Mouse (Mus musculus): ENCODE data around the gene Bzw2. TPM values are rescaled to one million over a fixed set of nuclear protein-coding genes. Genes with fewer than 3 reads are reported as not detected.

The Bzw2 gene
- polyA plus RNA-seq, 1 experiment from 2014 or later: 241 TPM

DNA sequence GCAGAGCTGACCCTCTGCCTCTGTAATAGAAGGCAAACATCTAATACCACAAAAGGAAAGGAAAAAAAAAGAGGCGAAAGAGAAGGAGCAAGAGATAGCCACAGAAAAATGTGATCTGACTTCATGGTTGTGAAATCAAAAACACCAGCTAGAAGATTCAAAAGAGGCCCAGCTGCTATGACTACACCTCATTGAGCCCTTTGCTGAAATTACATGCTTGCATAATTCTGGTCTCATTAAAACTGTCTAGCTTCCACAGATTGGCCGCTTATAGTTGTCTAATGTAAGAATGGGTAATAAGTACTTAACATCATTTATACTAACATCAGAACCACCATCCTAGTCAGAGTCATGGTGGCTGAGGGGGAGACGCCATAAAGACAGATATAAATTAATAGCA lies 25.2 kb downstream of the Bzw2 start:
- no peaks in the 10 kb centered on the region for H3K27me3 ChIP-seq (ENCODE audit: insufficient read depth, poor library complexity, severe bottlenecking)
- H3K4me3 ChIP-seq: no peak overlapping the region
- WGBS: 94% methylated on average over 3 of the region's 3 CpGs
- DNase-seq (ENCODE audit: low spot score): no peak
- no peak overlapping the region for H3K27ac ChIP-seq
- peaks cover 66% of the 10 kb centered on the region for H3K36me3 ChIP-seq
- no peaks in the 10 kb centered on the region for H3K9me3 ChIP-seq
- H3K4me1 ChIP-seq: peaks cover 8% of the 10 kb centered on the region; the same call in 1 of the 2 replicates

DNA sequence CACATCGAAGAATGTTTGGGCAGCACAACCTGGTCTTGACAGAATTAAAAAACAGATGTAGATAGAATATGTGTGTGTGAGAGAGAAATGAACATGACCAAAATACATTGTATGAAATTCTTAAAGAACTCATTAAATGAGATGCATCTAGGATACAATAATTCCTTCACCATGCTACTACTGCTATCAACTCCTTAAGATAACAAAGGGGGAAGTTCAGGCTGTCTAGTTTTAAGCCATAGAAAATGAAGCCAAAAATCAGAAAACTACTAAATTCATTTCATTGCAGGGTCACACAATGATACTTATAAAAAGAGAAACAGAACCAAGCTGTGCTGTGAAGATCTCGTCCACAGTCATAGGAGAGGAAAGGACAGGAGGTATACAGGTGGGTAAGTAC lies 25.6 kb downstream of the Bzw2 start:
- no peak for DNase-seq (ENCODE audit: low spot score)
- WGBS: 90% methylated on average over 2 of the region's 2 CpGs
- H3K9me3 ChIP-seq: no peaks in the 10 kb centered on the region
- no peak overlapping the region for H3K27ac ChIP-seq
- H3K36me3 ChIP-seq: peaks cover 66% of the 10 kb centered on the region
- no peak overlapping the region for H3K4me3 ChIP-seq
- no peaks in the 10 kb centered on the region for H3K27me3 ChIP-seq (ENCODE audit: insufficient read depth, poor library complexity, severe bottlenecking)
- 0 out of 2 replicates have a peak, but pooled peaks cover 7% of the 10 kb centered on the region for H3K4me1 ChIP-seq

DNA sequence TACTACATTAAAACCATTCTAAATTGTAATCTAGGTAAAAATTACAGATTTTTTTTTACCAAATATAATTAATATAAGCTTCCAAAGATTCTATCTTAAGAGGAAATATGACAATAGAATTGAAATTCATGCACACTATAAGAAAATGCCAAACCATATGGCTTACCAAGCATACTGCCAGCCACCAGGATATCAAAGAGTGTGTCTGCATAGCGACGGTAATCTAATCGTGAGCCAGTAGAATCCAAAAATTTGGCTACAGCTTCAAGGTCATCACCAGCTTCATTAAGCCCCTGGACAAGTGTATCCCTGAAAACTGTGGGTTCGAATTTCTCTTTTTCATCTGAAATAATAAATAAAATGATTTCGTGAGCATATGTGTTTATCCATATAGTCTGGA lies 28.1 kb downstream of the Bzw2 start:
- Histone ChIP-seq H3K27ac (no peak overlapping the region), H3K4me3 (no peak overlapping the region), H3K4me1 (0 out of 2 replicates have a peak, but pooled peaks cover 2% of the 10 kb centered on the region), H3K36me3 (peaks cover 70% of the 10 kb centered on the region), H3K27me3 (ENCODE audit: insufficient read depth, poor library complexity, severe bottlenecking) (no peaks in the 10 kb centered on the region), H3K9me3 (no peaks in the 10 kb centered on the region)
- WGBS: 91% methylated on average over 5 of the region's 5 CpGs
- no peak for DNase-seq (ENCODE audit: low spot score)

DNA sequence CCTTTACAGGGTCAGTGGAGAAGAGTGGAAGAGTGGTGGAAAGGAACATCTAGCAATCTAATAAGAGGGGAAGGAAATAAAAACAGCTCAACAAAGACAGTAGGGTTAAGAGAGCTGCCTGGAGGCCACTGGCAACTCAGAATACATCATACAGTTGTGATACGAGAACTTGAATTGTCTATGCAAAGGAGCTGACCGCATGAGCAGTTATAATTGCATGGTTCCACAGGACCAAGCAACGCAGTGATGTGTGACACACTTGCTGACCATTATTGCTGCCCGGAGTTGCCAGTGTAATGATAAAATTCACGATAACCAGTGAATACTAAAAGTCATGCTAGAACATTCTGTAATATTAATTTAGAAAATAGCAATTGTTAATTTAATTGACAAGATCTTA lies 31.8 kb downstream of the Bzw2 start:
- H3K4me1 ChIP-seq: no peaks in the 10 kb centered on the region
- no peak for DNase-seq (ENCODE audit: low spot score)
- H3K27me3 ChIP-seq (ENCODE audit: insufficient read depth, poor library complexity, severe bottlenecking): no peaks in the 10 kb centered on the region
- H3K36me3 ChIP-seq: peaks cover 69% of the 10 kb centered on the region
- H3K4me3 ChIP-seq: no peak overlapping the region
- H3K9me3 ChIP-seq: no peaks in the 10 kb centered on the region
- no peak overlapping the region for H3K27ac ChIP-seq
- WGBS: 94% methylated on average over 5 of the region's 5 CpGs

DNA sequence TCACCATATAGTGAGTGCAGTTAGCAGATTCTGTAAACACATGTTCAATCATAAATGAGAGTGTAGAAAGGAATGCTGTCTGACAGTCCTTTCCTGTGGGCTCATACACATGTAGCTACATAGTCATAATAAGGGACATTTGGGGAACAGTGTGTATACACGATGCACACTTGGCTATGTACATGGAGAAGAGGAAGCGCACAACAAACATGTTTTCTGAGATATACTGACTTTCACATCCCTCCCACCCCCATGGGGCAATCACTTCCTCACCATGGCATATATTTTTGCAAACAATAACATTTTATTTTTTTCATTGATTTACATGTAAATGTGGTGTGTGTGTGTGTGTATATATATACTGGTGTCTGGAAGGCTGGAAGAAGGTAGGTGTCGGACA lies 38.6 kb downstream of the Bzw2 start:
- DNase-seq (ENCODE audit: low spot score): no peak
- H3K4me1 ChIP-seq: no peaks in the 10 kb centered on the region
- H3K9me3 ChIP-seq: no peaks in the 10 kb centered on the region
- H3K36me3 ChIP-seq: peaks cover 86% of the 10 kb centered on the region
- H3K27ac ChIP-seq: no peak overlapping the region
- no peak overlapping the region for H3K4me3 ChIP-seq
- WGBS: 93% methylated on average over 3 of the region's 3 CpGs
- no peaks in the 10 kb centered on the region for H3K27me3 ChIP-seq (ENCODE audit: insufficient read depth, poor library complexity, severe bottlenecking)

DNA sequence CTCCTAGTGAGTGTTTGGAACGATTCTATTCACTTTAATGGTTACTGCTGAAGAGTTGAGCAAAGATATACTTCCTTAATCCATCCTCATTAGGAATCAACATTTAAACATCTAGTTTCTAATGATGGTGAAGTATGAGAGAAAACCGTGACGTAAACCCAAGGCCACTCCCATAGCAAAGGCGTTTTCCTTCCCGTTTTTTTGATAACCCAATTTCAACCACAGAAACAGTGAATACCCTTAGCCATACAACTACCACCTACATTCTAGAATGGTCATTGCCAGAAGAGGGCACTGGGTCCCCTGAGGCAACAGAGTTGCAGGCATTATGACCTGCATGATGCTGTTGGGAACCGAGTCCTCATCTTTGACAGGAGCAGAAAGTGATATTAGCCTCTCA lies 40.7 kb downstream of the Bzw2 start:
- Histone ChIP-seq H3K4me1 (no peaks in the 10 kb centered on the region), H3K4me3 (no peak overlapping the region), H3K27me3 (ENCODE audit: insufficient read depth, poor library complexity, severe bottlenecking) (no peaks in the 10 kb centered on the region), H3K9me3 (no peaks in the 10 kb centered on the region), H3K36me3 (peaks cover 83% of the 10 kb centered on the region), H3K27ac (no peak overlapping the region)
- 92% methylated on average over 6 of the region's 6 CpGs for WGBS
- DNase-seq (ENCODE audit: low spot score): no peak

DNA sequence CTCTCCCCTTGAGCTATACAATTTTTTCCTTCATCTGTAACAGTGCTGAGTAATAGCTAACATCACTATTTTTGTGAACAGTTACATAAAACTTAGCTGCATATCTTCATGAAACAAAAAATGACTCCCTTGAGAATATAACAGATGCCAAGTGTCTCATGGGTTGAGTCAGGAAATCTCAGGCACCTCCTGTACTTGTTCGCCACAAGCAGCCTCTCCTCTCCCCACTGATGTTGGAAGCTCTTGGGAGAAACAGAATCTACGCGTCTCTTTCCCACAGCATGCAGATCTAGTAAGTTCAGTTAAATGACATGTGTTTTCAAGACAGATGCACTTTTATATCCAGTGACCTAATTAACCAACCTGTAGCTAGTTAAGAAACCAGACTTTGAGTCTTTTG lies 45.8 kb downstream of the Bzw2 start:
- WGBS: 86% methylated on average over 3 of the region's 3 CpGs
- no peaks in the 10 kb centered on the region for H3K4me1 ChIP-seq
- H3K4me3 ChIP-seq: no peak overlapping the region
- H3K36me3 ChIP-seq: peaks cover 90% of the 10 kb centered on the region
- H3K27me3 ChIP-seq (ENCODE audit: insufficient read depth, poor library complexity, severe bottlenecking): no peaks in the 10 kb centered on the region
- no peak overlapping the region for H3K27ac ChIP-seq
- no peaks in the 10 kb centered on the region for H3K9me3 ChIP-seq
- no peak for DNase-seq (ENCODE audit: low spot score)

DNA sequence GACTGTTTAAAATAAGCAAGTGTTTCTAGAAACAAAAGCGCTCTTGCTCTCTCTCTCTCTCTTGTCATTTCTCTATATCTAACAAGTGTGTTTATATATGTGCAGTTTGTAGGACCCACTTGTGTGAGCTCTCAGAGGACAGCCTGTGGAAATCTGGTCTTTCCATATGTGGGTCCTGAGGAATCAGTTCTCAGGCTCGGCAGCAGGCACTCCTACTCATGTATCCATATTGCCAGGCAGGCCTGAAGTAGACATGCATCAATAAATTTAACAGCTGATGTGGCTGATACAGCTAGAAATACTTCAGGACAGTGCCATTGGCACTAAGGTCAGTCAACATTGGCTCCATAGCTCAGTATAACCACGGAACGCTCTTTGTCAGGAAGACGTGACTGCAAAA lies 46.8 kb downstream of the Bzw2 start:
- Histone ChIP-seq H3K27ac (no peak overlapping the region), H3K9me3 (no peaks in the 10 kb centered on the region), H3K4me3 (no peak overlapping the region), H3K4me1 (no peaks in the 10 kb centered on the region), H3K27me3 (ENCODE audit: insufficient read depth, poor library complexity, severe bottlenecking) (no peaks in the 10 kb centered on the region), H3K36me3 (peaks cover 88% of the 10 kb centered on the region)
- WGBS: 93% methylated on average over 5 of the region's 5 CpGs
- no peak for DNase-seq (ENCODE audit: low spot score)

DNA sequence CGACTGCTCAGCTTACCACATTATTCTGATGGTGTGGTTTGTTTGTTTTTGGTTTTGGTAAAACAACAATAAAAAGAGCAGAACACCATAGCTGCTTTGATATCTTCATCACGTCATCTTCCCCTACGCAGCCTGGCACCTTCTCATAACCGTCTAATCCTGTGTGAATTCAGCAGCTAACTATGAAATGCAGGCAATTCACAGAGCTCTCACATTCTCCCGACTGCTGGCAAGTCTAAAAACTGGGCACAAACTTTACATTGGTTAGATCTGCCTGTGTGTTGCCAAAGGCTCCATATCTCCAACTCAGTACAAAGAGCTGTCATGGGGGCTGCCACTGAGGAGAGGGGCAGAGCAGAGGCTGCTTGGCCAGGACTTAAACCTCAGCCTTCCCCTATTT lies 47.4 kb downstream of the Bzw2 start:
- 95% methylated on average over 5 of the region's 5 CpGs for WGBS

DNA sequence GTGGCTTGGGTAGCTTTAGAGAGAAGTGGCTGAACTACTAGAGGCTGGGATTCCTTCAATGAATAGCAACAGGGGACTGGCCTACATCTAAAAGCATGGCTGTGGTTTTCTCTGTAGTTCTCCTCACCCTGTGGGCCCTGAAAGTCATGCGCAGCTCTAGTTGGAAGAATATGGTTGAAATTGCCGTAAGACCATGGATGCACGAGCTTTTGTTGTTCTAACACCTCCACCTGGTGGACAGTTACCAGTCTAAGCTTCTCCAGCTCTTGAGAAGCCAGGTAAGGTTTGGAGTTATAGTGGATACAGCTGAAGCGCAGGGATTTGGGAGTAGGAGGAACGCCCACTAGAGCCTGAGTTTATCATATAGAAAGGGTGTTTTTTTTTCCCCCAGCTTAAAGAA lies 49.4 kb downstream of the Bzw2 start:
- 95% methylated on average over 5 of the region's 5 CpGs for WGBS
- H3K36me3 ChIP-seq: peaks cover 78% of the 10 kb centered on the region

More for the DNA sequence above, 47.4 kb downstream of the Bzw2 start:
- H3K27ac ChIP-seq: no peak overlapping the region
- H3K4me1 ChIP-seq: no peaks in the 10 kb centered on the region
- no peak overlapping the region for H3K4me3 ChIP-seq
- no peak for DNase-seq (ENCODE audit: low spot score)
- no peaks in the 10 kb centered on the region for H3K9me3 ChIP-seq
- no peaks in the 10 kb centered on the region for H3K27me3 ChIP-seq (ENCODE audit: insufficient read depth, poor library complexity, severe bottlenecking)
- H3K36me3 ChIP-seq: peaks cover 85% of the 10 kb centered on the region

DNA sequence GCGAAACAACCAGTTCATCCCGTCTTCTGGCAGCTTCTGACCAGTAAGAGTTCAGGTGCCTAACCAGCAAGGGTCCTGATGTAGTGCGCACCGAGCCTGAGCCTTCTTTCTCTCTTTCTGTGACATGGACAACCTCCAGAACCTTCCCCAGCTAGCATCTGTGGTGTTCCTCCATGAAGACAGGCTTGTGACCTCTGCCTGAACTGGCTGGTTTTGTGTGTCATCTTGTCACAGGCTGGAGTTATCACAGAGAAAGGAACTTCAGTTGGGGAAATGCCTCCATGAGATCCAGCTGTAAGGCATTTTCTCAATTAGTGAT lies 54.3 kb downstream of the Bzw2 start:
- Histone ChIP-seq H3K9me3 (no peaks in the 10 kb centered on the region), H3K4me1 (no peaks in the 10 kb centered on the region), H3K27ac (no peak overlapping the region), H3K27me3 (ENCODE audit: insufficient read depth, poor library complexity, severe bottlenecking) (no peaks in the 10 kb centered on the region), H3K36me3 (peaks cover 55% of the 10 kb centered on the region), H3K4me3 (no peak overlapping the region)
- 91% methylated on average over 4 of the region's 4 CpGs for WGBS
- DNase-seq (ENCODE audit: low spot score): no peak

More for the DNA sequence above, 49.4 kb downstream of the Bzw2 start:
- no peak for DNase-seq (ENCODE audit: low spot score)
- Histone ChIP-seq H3K9me3 (no peaks in the 10 kb centered on the region), H3K27ac (no peak overlapping the region), H3K4me1 (no peaks in the 10 kb centered on the region), H3K27me3 (ENCODE audit: insufficient read depth, poor library complexity, severe bottlenecking) (no peaks in the 10 kb centered on the region), H3K4me3 (no peak overlapping the region)

DNA sequence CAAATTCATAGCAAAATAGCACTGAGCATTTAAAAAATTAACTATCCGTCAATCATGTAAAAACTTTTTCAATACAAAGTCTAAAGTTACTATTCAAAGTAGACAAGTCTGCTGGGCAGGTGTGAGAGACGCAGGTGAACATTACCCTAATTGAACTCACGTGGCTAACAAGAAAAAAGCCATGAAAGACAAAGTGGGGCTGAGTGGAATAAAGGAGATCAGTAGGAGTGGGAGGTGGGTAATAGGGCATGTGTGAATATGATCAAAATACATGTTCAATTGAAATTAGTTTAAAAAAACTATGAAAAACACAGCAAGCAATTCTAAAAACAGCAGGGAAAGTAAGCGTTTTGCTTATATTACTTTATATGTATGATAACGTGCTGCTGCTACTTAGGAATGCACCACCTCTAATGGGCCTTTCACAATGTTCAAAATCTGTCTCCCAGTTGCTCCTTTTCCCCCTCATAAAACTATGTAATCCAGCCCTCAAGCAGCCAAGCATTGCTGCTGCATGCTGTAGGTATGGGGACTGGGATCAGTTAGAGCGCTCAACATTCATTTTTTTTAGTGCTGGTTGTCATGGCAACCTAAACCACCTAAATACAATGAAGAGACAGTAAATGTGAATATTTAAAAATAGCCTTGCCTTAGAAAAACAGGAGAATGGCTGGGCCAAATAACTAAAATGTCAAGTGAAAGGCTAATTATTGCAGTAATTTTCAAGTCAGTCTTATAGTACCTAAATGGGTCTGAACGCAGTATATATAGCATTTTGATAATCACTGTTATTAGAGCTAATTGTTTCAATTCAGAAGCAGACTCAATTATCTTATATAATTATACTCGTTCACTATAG lies 54.9 kb downstream of the Bzw2 start:
- DNase-seq (ENCODE audit: low spot score): no peak
- Histone ChIP-seq H3K4me1 (no peaks in the 10 kb centered on the region), H3K36me3 (peaks cover 53% of the 10 kb centered on the region), H3K4me3 (no peak overlapping the region), H3K9me3 (no peaks in the 10 kb centered on the region), H3K27me3 (ENCODE audit: insufficient read depth, poor library complexity, severe bottlenecking) (no peaks in the 10 kb centered on the region), H3K27ac (no peak overlapping the region)
- WGBS: 94% methylated on average over 8 of the region's 8 CpGs

DNA sequence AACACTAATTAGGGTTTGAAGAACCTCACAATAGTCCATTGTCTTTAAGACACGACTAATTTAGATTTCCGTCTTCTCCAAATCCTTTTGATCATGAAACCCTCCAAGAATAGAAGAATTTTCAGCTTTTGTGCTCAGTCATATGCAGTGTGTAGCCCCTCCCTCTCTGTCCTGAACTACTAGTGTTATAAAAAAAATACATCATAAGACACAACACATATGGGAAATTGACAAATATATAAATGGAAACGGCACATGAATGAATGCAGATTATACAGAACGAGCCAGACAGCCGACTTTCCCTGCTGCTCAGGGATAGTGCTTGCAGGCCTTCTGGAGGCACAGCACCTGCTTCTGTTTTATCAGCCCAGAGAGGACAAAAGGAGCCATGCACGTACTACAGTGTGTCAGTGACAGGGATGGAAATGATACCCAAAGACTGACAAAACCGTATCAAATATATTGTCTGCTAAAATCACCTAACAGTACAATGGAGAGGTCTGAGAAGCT lies 62.5 kb downstream of the Bzw2 start:
- H3K27ac ChIP-seq: no peak overlapping the region
- H3K9me3 ChIP-seq: no peaks in the 10 kb centered on the region
- DNase-seq (ENCODE audit: low spot score): no peak
- H3K4me1 ChIP-seq: no peaks in the 10 kb centered on the region
- H3K36me3 ChIP-seq: peaks cover 64% of the 10 kb centered on the region
- WGBS: 93% methylated on average over 7 of the region's 7 CpGs
- no peaks in the 10 kb centered on the region for H3K27me3 ChIP-seq (ENCODE audit: insufficient read depth, poor library complexity, severe bottlenecking)
- no peak overlapping the region for H3K4me3 ChIP-seq
